Mouse (Mus musculus) bone marrow macrophage, adult 2 months (primary cell): Measurements from ENCODE around the gene Plin2.

ENCODE experiments used
- CTCF ChIP-seq: IDR thresholded peaks from 2 replicates; pipeline ENCODE4 v1.5.1; 2012; ENCODE audit warnings: low read depth, mild to moderate bottlenecking, low read length, moderate library complexity
- POLR2A ChIP-seq: IDR thresholded peaks from 2 replicates; pipeline ENCODE4 v1.6.1; 2012; ENCODE audit warnings: mild to moderate bottlenecking, low read depth, low read length, borderline replicate concordance

GRCm38 (mm10) chr4:86681421-86681820, 11.6 kb upstream of the Plin2 start:
- TF ChIP-seq CTCF (no peak), POLR2A (no peak)
